Mouse (Mus musculus) G1E (cell line): ENCODE results near the gene Arhgap31.

Source experiments
- CTCF ChIP-seq: IDR thresholded peaks from 2 replicates; pipeline ENCODE4 v1.5.1; 2012; ENCODE audit warnings: low read depth, low read length, inconsistent platforms, mixed read lengths
- POLR2AphosphoS5 ChIP-seq: IDR thresholded peaks from 2 replicates; pipeline ENCODE4 v1.6.1; 2012; ENCODE audit warnings: low read depth, low read length, inconsistent platforms; ENCODE audit not compliant: insufficient replicate concordance

GRCm38 (mm10) chr16:38683094-38683493, 30.0 kb downstream of the Arhgap31 start:
- TF ChIP-seq POLR2AphosphoS5: no peak
- no peak for TF ChIP-seq CTCF
